Mouse (Mus musculus) ES-Bruce4 (cell line): ENCODE measurements around the gene Tdrd9. TPM values are rescaled to one million over a fixed set of nuclear protein-coding genes. Genes with fewer than 3 reads are reported as not detected.

Experiments used
- H3K27ac ChIP-seq: 2 replicates; pipeline ENCODE4 v1.5.1; 2012; ENCODE audit warnings: low read length, inconsistent platforms; ENCODE audit not compliant: insufficient read depth
- H3K27me3 ChIP-seq: 2 replicates; pipeline ENCODE4 v1.6.1; 2012; ENCODE audit warnings: mild to moderate bottlenecking, low read length, inconsistent platforms; ENCODE audit not compliant: control insufficient read depth, poor library complexity, insufficient read depth, severe bottlenecking
- H3K36me3 ChIP-seq: 2 replicates; pipeline ENCODE4 v1.6.1; 2012; ENCODE audit warnings: inconsistent platforms, mild to moderate bottlenecking, low read length, moderate library complexity; ENCODE audit not compliant: control insufficient read depth, poor library complexity, insufficient read depth, severe bottlenecking
- H3K4me1 ChIP-seq: one replicate; pipeline ENCODE4 v1.8.1; 2011; ENCODE audit warnings: low read length; ENCODE audit not compliant: control insufficient read depth, insufficient read depth
- H3K4me3 ChIP-seq: 2 replicates; pipeline ENCODE4 v1.5.1; 2011; ENCODE audit warnings: low read depth, mild to moderate bottlenecking, low read length
- H3K9ac ChIP-seq: 2 replicates; pipeline ENCODE4 v1.6.1; 2012; ENCODE audit warnings: low read depth, mild to moderate bottlenecking, inconsistent platforms; ENCODE audit not compliant: poor library complexity, severe bottlenecking
- H3K9me3 ChIP-seq: replicated peaks from 2 replicates; pipeline ENCODE4 v1.6.1; 2012; ENCODE audit warnings: mild to moderate bottlenecking, low read length, inconsistent platforms; ENCODE audit not compliant: control insufficient read depth, poor library complexity, insufficient read depth, severe bottlenecking
- CTCF ChIP-seq: IDR thresholded peaks from one replicate; pipeline ENCODE4 v1.8.1; 2011; ENCODE audit warnings: low read depth, low read length
- EP300 ChIP-seq: IDR thresholded peaks from 2 replicates; pipeline ENCODE4 v1.6.1; 2011; ENCODE audit warnings: low read depth, low read length; ENCODE audit not compliant: insufficient read depth
- POLR2A ChIP-seq: IDR thresholded peaks from one replicate; pipeline ENCODE4 v1.8.1; 2011; ENCODE audit warnings: low read length; ENCODE audit not compliant: insufficient read depth
- polyA plus RNA-seq: library from polyadenylated mRNA; stranded (reverse); fragments of >200 nt; gene quantifications from 2 replicates; pipeline ENCODE4 v1.2.4, GENCODE M21; 2011; ENCODE audit warnings: low read depth; ENCODE audit not compliant: missing spikeins, insufficient read depth, insufficient read length

Gene Tdrd9
- polyA plus RNA-seq, 1 experiment = not detected

DNA sequence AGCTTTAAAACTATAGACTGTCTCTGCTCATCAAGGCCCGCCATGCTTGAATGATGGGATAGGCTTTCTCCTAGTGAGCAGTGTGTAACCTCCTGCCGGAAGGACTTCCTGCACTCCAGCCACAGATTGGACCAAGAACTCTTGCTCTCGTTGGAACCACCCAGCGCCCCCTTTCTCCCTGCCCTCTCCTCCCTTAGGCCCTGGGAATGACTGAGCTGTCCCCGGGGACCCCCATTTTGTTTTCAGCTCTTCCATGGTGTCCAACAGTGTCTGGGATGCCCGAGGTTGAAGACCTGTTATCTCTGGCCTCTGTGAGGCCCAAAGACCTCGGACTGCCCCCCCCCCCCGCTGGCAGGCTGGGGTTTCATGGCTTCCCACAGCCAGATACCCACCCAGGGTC lies 108.6 kb downstream of the Tdrd9 start:
- Histone ChIP-seq H3K27me3 (no peaks in the 10 kb centered on the region), H3K9me3 (no peaks in the 10 kb centered on the region), H3K4me1 (no peaks in the 10 kb centered on the region), H3K9ac (no peak overlapping the region), H3K27ac (no peak overlapping the region), H3K4me3 (no peak overlapping the region), H3K36me3 (no peaks in the 10 kb centered on the region)
- TF ChIP-seq POLR2A (no peak), CTCF (no peak), EP300 (no peak)

GRCm38 (mm10) chr12:112080911-112081310 lies 109.6 kb downstream of the Tdrd9 start:
- H3K4me3 ChIP-seq = no peak overlapping the region
- H3K9ac ChIP-seq = no peak overlapping the region
- no peak overlapping the region for H3K27ac ChIP-seq
- no peaks in the 10 kb centered on the region for H3K9me3 ChIP-seq
- no peak for TF ChIP-seq POLR2A
- no peak for TF ChIP-seq CTCF
- no peak for TF ChIP-seq EP300
- no peaks in the 10 kb centered on the region for H3K27me3 ChIP-seq
- no peaks in the 10 kb centered on the region for H3K36me3 ChIP-seq
- H3K4me1 ChIP-seq = no peaks in the 10 kb centered on the region

GRCm38 (mm10) chr12:112082241-112082640 lies 110.9 kb downstream of the Tdrd9 start:
- Histone ChIP-seq H3K27me3 (no peaks in the 10 kb centered on the region), H3K36me3 (no peaks in the 10 kb centered on the region), H3K9me3 (no peaks in the 10 kb centered on the region), H3K4me1 (no peaks in the 10 kb centered on the region), H3K27ac (no peak overlapping the region), H3K4me3 (no peak overlapping the region), H3K9ac (no peak overlapping the region)
- TF ChIP-seq CTCF = no peak
- TF ChIP-seq POLR2A = no peak
- no peak for TF ChIP-seq EP300

GRCm38 (mm10) chr12:112086250-112086649 lies 114.9 kb downstream of the Tdrd9 start:
- Histone ChIP-seq H3K27me3 (no peaks in the 10 kb centered on the region), H3K9me3 (no peaks in the 10 kb centered on the region), H3K27ac (no peak overlapping the region), H3K4me3 (no peak overlapping the region), H3K4me1 (no peaks in the 10 kb centered on the region), H3K36me3 (no peaks in the 10 kb centered on the region), H3K9ac (no peak overlapping the region)
- TF ChIP-seq POLR2A = no peak
- TF ChIP-seq CTCF = no peak
- no peak for TF ChIP-seq EP300

DNA sequence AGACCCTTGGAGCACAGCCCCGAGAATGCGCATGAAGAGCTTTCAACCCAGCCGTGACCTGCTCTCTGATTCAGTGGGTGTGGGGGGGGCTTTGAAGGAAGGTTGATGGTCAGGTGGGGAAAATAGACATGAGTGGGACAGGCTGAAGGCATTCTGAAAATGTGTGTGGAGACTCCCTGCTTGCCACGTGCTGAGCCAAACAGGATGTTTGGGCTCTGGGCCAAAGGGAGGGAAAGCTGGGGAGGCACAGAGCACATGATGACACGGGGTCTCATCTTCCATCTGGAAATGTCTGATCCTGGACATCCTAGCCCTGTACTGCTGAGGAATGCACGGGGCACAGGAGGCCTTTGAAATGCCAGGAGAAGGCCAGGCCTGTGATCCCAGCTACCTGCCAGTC lies 115.4 kb downstream of the Tdrd9 start:
- TF ChIP-seq CTCF = no peak
- TF ChIP-seq POLR2A = no peak
- TF ChIP-seq EP300 = no peak
- H3K9ac ChIP-seq = no peak overlapping the region

GRCm38 (mm10) chr12:112088609-112089324 lies 117.4 kb downstream of the Tdrd9 start:
- H3K27me3 ChIP-seq = no peaks in the 10 kb centered on the region
- H3K9me3 ChIP-seq = no peaks in the 10 kb centered on the region
- TF ChIP-seq EP300 = no peak
- TF ChIP-seq POLR2A = no peak
- TF ChIP-seq CTCF = no peak
- H3K4me1 ChIP-seq = no peaks in the 10 kb centered on the region
- H3K4me3 ChIP-seq = no peak overlapping the region
- H3K27ac ChIP-seq = no peak overlapping the region
- H3K9ac ChIP-seq = no peak overlapping the region
- no peaks in the 10 kb centered on the region for H3K36me3 ChIP-seq

More for the DNA sequence above, 115.4 kb downstream of the Tdrd9 start:
- H3K9me3 ChIP-seq = no peaks in the 10 kb centered on the region
- no peak overlapping the region for H3K27ac ChIP-seq
- H3K27me3 ChIP-seq = no peaks in the 10 kb centered on the region
- no peaks in the 10 kb centered on the region for H3K4me1 ChIP-seq
- H3K4me3 ChIP-seq = no peak overlapping the region
- H3K36me3 ChIP-seq = no peaks in the 10 kb centered on the region
